Mouse (Mus musculus): ENCODE data around the gene Dock2.

DNA sequence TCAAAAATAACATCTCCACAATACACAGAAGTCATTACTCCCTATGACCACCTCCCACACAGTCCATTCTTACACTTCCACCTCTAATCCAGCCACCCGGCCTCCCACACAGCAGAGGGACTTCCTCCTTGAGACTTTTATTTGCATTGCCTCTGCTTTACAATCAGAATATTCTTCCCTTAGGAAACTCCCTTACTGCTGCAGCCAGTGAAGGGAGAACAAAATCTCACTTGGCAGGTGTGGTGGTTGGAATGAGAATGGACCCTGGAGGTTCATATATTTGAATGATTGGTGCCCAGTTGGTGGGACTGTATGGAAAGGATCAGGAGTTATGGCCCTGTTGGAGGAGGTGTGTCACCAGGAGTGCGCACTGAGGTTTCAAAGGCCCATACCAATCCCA, 7.6 kb downstream of the Dock2 start:
- TF ChIP-seq POLR2A (IDR thresholded peaks at IDR 0.05; ENCODE audit: borderline replicate concordance, extremely low read depth, low read depth, low read length) = no peak
- no peak for TF ChIP-seq CTCF (IDR thresholded peaks at IDR 0.05; ENCODE audit: insufficient read depth, low read length)

Measured in lung, adult 2 months (tissue).